Mouse (Mus musculus) C2C12 (cell line): Measurements from ENCODE around the gene Clnk.

Source experiments
- CEBPB ChIP-seq: IDR thresholded peaks from one replicate; pipeline ENCODE4 v1.6.1; 2011; ENCODE audit warnings: low read depth, mild to moderate bottlenecking, control low read depth, moderate library complexity
- CTCF ChIP-seq: IDR thresholded peaks from one replicate; pipeline ENCODE4 v1.5.1; 2011; ENCODE audit not compliant: control insufficient read depth, insufficient read depth, insufficient read length
- MAX ChIP-seq: IDR thresholded peaks from one replicate; pipeline ENCODE4 v1.6.1; 2011; ENCODE audit warnings: mild to moderate bottlenecking, control low read depth
- USF1 ChIP-seq: IDR thresholded peaks from one replicate; pipeline ENCODE4 v1.6.1; 2011; ENCODE audit warnings: low read depth, mild to moderate bottlenecking, control low read depth, moderate library complexity

DNA sequence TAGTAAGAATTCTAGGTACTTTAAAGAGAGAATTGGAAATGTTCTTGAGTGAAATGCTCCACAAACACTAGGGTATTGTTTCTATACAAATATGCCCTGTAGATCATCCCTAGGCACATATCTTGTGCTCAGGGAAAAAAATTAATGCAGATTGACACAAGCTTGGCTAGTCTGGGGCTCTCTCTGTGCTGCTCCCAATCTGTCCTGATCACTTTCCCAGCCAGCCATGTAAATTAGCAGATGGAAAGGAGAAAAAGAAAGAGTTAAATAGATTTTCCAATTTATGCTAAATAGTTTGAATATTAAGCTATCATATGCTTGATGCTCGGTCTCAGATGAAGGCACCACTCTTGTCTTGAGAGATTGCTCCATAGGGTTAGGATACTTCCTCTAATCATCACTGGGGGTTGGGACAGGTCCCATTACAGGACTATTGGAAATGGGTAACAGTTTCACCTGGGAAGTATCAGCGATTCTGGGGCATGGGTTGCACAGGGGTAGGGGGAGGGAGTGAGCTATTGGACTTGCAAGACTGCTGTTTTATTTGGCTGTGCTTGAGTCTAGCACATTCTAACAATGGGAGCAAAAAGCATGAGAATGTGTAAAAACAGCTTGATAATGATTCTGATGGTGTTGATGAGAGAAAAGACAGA, 10.1 kb upstream of the Clnk start:
- TF ChIP-seq CTCF = no peak
- TF ChIP-seq USF1 = no peak
- TF ChIP-seq MAX = no peak
- no peak for TF ChIP-seq CEBPB
